Mouse (Mus musculus) cerebellum, adult 11 months (tissue): ENCODE measurements around the gene Notch1.
A peak's percentile ranks its signal among the peaks of the same experiment; 100 is the strongest.

Experiments used
- DNase-seq: peaks from one replicate; pipeline ENCODE4 v3.0.0; 2022

The Notch1 gene

DNA sequence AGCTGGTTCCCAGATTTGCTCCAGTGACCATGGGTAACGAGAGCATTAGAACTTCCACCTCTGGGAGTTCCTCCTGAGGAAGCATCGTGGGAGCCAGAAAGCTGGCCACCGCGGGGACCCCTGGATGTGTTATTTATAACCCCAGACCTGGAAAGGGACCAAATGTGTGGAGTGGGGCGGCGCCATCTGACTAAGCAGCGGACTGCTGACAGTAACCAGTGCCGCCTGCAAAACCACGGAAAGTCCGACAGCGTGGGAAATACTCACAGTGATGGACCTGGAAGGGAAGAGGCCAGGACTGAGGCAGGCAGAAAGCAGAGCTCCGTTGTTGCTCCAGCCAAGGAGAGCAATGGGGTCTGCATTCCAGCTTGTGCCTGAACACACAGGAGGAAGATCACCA lies at the start of gene Notch1:
Gene Notch1, minus strand, starts transcription at position 389 of the 400 bp plus-strand sequence.
- DNase-seq, result no peak

GRCm38 (mm10) chr2:26566221-26566620 lies 49.8 kb upstream of the Notch1 start:
- peak; percentile 11 for DNase-seq

DNA sequence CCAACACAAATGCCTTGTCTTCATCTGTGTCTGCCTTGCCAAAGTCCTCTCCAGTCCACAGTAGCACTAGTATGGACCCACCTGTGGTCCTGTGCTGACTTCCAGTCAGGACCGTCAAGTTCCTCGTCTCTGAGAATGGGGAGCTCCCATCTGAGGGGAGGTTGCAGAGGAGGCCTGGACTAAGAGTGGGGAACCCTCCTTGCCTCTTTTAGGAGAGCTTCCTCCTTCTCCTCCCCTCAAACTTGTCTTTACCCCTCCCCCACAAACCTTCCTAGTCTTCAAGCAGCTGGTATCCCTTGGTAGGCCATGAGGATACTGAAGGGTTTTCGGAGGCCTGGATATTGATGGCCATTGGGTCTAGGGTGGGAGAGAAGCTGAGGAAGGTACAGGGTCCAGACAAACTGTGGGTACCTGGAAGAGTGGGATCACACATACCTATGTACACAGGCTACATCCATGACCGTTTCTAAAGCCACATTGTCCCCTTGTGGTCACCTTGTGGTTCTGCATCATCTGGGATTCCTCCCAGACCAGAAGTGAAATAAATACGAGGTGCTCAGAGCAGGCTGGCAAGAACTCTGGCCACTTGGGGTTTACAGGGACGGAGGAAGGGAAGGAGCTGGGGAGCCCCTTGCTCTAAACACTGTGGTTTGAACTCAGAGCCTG lies 45.0 kb upstream of the Notch1 start:
- no peak for DNase-seq

DNA sequence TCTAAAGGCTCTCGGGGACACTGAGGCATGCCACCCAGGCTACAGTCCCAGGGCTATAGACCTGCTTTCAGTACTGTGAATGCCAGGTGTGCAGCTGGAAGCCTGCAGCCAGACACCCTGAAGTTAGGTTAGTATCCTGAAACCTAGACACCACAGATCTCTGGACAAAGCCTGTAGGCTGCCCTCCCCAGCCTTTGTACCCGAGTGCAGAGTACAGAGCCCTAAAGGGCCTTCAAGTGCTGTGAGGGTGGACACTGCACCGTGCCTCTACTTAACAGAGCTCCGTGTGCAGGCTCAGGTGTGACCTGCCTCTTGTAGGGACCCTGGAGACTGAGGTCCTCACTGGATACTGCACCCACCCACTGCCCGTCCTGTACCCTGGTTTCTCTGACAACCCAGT lies 44.0 kb upstream of the Notch1 start:
- DNase-seq, result no peak

GRCm38 (mm10) chr2:26556535-26556993 lies 40.1 kb upstream of the Notch1 start:
- no peak for DNase-seq

GRCm38 (mm10) chr2:26555076-26555475 lies 38.6 kb upstream of the Notch1 start:
- no peak for DNase-seq

DNA sequence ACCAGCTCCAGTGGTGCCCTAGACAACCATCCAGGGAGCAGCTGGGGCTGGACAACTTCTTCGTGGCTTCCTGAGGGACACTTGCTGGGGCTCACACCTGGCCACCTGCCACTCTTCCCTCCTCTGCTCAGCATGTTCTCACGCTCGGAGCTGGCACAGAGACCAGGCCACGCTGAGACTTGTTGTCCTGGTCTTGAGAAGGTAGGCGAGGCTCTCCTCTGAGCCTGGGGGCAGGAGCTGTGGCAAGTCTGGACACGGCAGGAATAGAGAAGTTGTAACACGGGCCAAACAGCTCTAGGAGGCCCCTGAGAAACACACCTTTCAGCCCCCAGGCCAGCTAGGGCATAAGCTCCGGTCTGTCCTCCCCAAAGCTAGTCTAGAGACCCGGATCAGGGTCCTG lies 37.4 kb upstream of the Notch1 start:
- DNase-seq, result no peak

DNA sequence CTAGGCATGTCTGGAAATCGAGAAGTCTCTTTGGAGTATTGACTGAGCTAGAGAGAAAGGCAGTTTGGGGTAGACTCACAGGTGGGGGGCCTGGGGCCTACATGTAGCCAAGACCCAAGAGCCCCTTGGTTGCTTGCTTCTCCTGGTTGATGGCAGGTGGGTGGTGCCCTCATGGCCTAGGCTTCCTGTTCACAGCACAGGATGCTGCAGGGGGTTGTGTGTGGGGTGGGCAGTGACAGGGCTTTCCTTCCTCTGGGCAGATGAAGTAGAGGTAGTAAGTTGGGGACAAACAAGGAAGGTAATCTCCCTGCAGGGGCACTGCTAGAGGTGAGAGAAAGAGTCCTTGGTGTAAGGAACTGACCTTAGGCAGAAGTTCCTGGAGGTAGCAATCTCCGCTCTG lies 35.6 kb upstream of the Notch1 start:
- DNase-seq, result no peak

- DNase-seq, result no peak
These were observed 35.0 kb upstream of the Notch1 start for GRCm38 (mm10) chr2:26551446-26551845.

DNA sequence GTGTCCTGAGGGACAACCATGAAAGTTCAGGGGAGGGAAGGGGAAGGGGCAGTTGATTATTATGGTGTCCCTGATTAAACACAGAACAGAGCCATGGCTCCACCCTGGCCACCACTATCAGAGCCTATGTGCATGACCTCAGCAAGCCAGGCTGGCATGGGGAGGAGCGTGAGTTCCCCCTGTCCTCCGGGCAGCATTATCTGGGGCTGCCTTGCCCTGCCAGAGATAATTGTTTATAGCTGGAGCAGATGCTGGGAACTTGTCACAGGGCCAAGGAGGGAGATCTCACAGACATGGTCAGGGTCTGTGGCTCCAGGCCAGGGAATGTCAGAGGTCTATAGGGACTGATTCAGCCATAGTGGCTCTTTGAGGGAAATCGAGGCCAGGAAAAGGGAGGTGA lies 34.3 kb upstream of the Notch1 start:
- DNase-seq, result no peak

- DNase-seq, result no peak
These were observed 33.7 kb upstream of the Notch1 start for GRCm38 (mm10) chr2:26550205-26550604.

DNA sequence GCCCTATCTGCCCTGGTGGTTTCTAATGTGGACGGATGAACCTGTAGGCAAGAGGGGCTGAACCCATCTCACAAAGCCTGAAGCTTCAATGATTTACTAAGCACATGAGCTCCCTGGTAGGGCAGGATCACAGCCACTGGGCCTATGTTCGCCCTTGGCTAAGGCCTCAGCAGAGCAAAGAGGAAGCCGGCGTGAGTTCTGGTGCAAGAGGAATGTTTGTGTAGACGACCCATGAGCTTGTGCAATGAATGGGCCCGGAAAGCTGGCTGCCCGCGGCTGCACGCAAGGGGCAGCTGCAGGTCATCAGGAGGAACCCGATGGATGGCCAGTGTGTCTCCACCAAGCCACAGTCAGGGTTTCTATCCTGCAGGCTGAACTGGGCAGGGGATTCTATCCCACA lies 33.3 kb upstream of the Notch1 start:
- no peak for DNase-seq

GRCm38 (mm10) chr2:26547481-26547880 lies 31.0 kb upstream of the Notch1 start:
- DNase-seq, result peak; percentile 8

- DNase-seq, result no peak
These were observed 27.8 kb upstream of the Notch1 start for GRCm38 (mm10) chr2:26544265-26544664.

GRCm38 (mm10) chr2:26543768-26544167 lies 27.3 kb upstream of the Notch1 start:
- no peak for DNase-seq

DNA sequence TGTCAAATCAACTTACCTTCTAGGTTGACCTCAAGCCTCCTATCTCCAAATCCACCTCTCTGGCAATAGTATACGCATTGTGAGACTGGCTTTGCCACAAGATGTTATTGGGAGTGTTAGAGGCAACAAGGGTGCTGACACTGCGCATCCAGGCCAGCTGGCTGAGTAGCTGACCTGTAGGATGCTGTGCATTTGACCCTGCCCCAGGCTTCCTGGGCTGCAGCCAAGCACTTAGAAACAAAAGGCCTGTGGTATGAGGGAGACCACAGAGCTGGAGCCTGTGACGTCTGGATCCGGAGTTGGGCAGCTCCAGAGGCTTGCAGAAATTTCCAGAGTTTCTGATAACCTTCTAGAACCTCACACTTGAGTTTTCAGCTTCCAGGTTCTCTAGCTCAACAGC lies 26.7 kb upstream of the Notch1 start:
- DNase-seq, result no peak

DNA sequence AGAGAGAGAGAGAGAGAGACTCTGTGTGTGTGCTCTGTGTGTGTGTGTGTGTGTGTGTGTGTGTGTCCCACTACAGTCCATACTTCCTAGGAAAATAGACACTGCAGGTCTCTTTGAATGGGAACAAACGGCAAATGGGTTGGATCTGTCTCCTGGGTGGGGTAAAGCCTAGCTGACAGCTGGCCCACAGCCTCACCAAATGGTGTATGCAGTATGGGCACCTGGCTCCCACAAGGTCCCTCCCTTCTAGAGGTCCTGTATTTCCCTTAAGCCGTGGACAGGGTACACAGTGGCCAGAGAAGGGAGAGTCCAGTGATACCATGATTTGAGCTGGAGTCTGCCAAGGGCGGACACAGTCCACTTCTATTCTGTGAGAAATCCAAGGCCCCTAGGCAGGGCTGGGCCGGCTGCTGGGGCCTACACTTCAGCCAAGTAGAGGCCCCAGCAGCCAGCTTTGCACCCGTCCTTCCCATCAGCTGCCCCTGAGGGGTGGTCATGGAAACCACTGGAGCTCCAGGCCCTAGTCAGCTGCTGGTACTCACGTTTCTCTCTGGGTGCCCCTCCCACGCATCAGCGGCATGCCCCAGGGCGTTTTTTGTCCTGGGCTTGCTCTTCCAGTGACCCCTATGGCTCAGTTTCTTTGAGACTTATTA lies 24.9 kb upstream of the Notch1 start:
- no peak for DNase-seq

GRCm38 (mm10) chr2:26540721-26541120 lies 24.3 kb upstream of the Notch1 start:
- DNase-seq, result no peak

- no peak for DNase-seq
These were observed 23.1 kb upstream of the Notch1 start for GRCm38 (mm10) chr2:26539516-26539915.

DNA sequence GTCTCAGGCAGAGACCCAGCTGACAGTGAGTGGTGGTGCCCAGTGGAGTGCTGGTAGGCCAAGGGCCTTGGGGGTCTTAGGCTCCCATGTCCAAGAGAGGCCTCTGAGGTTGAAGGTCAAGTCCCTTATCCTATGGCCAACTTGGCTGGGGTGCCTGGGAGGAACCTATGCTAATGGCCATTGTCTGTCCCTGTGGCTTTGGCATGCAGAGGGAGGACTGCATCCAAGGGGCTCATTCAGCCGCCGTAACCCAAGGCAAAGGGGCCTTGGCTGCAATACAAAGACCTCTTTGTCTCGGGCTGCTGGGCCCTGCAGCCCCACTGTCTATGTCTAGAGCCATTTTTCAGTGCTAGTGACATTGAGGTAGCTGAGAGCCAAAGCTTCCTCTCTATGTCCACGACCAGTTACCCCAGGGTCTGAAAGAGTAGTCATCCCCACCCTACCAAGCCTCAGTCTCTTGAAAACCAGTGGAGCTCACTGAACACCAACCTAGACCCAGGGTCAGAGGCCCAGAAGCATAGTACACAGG lies 19.1 kb upstream of the Notch1 start:
- DNase-seq, result no peak

- DNase-seq, result no peak
These were observed 18.2 kb upstream of the Notch1 start for GRCm38 (mm10) chr2:26534616-26535015.

DNA sequence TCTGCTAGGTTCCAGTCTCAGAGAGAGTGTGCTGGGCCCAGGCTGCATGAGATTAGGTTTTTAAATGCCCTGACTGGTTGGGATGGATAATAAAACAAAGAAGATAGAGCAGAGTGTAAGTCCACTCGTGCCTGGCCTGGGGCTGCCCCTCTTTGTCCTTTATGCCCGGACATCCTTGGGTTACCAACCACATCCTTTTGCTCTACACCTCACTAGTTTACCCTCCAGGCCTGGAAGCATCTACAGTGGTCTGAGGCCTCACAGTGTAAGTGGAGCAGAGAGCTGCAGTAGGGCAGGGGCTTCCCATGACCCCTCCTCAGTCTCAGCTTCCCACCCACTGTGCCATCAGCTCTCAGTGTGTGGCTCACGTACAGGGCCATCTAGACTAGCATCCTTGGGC lies 17.7 kb upstream of the Notch1 start:
- no peak for DNase-seq

GRCm38 (mm10) chr2:26533249-26533648 lies 16.8 kb upstream of the Notch1 start:
- no peak for DNase-seq

DNA sequence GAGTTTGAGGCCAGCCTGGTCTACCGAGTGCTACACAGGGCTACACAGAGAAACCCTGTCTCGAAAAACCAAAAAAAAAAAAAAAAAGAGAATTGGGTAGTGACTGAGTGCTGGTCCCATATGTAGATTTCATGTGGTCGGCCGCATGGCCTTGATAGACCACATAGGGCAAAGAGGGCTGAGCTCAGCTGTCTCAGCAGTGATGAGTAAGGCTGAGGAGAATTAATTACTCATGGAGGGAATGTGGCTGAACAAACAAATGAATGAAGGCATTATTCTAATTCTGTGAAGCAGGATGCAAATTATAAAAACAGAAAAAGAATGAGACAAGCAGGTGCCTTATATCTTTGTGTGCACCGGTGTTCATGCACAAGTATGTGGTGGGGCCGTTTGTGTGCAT lies 15.4 kb upstream of the Notch1 start:
- DNase-seq, result no peak

DNA sequence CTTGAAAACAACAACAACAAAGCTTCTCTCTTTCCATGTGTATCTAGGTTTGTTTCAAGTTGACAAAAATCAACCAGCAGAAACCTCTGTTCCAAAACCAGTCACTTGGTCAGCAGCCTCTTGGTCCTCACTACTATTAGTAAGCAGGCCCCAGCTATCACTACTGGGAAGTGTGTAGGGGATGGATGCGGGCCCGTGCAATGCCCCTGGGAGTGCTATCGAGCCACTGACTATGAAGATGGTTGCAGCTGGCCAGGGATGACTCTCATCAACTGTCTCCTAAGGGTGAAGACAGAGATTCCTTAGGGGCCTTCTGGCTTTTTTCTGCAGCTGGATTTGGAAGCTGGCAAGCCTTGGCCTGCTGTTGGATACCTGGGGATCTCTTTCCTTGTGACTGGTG lies 13.4 kb upstream of the Notch1 start:
- DNase-seq, result no peak
